Mouse (Mus musculus): ENCODE measurements at regions not wholly inside any gene's neighbourhood (a gene's known extent, or its start where the extent isn't known, plus 50 kb on each side); places are given as distances from the start of the nearest gene placed in this dataset.
A peak's percentile ranks its signal among the peaks of the same experiment; 100 is the strongest.

GRCm38 (mm10) chr14:58786791-58787491, 355.8 kb downstream of the 1700129C05Rik start:
- Histone ChIP-seq H3K36me3 (no peaks in the 10 kb centered on the region), H3K4me1 (peaks cover 14% of the 10 kb centered on the region), H3K9me3 (replicated peaks) (no peaks in the 10 kb centered on the region), H3K27ac (no peak overlapping the region), H3K27me3 (ENCODE audit: low read depth, poor library complexity, severe bottlenecking) (no peaks in the 10 kb centered on the region), H3K4me3 (no peak overlapping the region)
- DNase-seq (ENCODE audit: low spot score): no peak
- WGBS: 93% methylated on average over 4 of the region's 4 CpGs

- Histone ChIP-seq H3K9me3 (replicated peaks) (no peaks in the 10 kb centered on the region), H3K27ac (no peak overlapping the region), H3K4me1 (peaks cover 14% of the 10 kb centered on the region), H3K4me3 (no peak overlapping the region), H3K36me3 (no peaks in the 10 kb centered on the region), H3K27me3 (ENCODE audit: low read depth, poor library complexity, severe bottlenecking) (no peaks in the 10 kb centered on the region)
- DNase-seq (ENCODE audit: low spot score): no peak
- 75% methylated on average over 1 of the region's 1 CpGs for WGBS
Observed at GRCm38 (mm10) chr14:58783201-58783600, 359.5 kb downstream of the 1700129C05Rik start.

GRCm38 (mm10) chr14:58780306-58780705, 362.4 kb downstream of the 1700129C05Rik start:
- no peak for DNase-seq (ENCODE audit: low spot score)
- peaks cover 14% of the 10 kb centered on the region for H3K4me1 ChIP-seq
- WGBS: 88% methylated on average over 4 of the region's 4 CpGs
- H3K4me3 ChIP-seq: no peak overlapping the region
- H3K27me3 ChIP-seq (ENCODE audit: low read depth, poor library complexity, severe bottlenecking): no peaks in the 10 kb centered on the region
- H3K9me3 ChIP-seq (replicated peaks): no peaks in the 10 kb centered on the region
- no peak overlapping the region for H3K27ac ChIP-seq
- no peaks in the 10 kb centered on the region for H3K36me3 ChIP-seq

- no peak overlapping the region for H3K4me3 ChIP-seq
- peaks cover 6% of the 10 kb centered on the region for H3K4me1 ChIP-seq
- WGBS: 90% methylated on average over 4 of the region's 4 CpGs
- no peaks in the 10 kb centered on the region for H3K9me3 ChIP-seq (replicated peaks)
- no peaks in the 10 kb centered on the region for H3K36me3 ChIP-seq
- H3K27me3 ChIP-seq (ENCODE audit: low read depth, poor library complexity, severe bottlenecking): no peaks in the 10 kb centered on the region
- no peak for DNase-seq (ENCODE audit: low spot score)
- no peak overlapping the region for H3K27ac ChIP-seq
Observed at GRCm38 (mm10) chr14:58778675-58779074, 364.0 kb downstream of the 1700129C05Rik start.

GRCm38 (mm10) chr14:58761291-58761690, 381.4 kb downstream of the 1700129C05Rik start:
- 95% methylated on average over 2 of the region's 2 CpGs for WGBS
- Histone ChIP-seq H3K4me3 (no peak overlapping the region), H3K9me3 (replicated peaks) (no peaks in the 10 kb centered on the region), H3K36me3 (no peaks in the 10 kb centered on the region), H3K4me1 (no peaks in the 10 kb centered on the region), H3K27ac (no peak overlapping the region), H3K27me3 (ENCODE audit: low read depth, poor library complexity, severe bottlenecking) (no peaks in the 10 kb centered on the region)
- no peak for DNase-seq (ENCODE audit: low spot score)

GRCm38 (mm10) chr14:58759759-58760158, 382.9 kb downstream of the 1700129C05Rik start:
- no peak for DNase-seq (ENCODE audit: low spot score)
- Histone ChIP-seq H3K36me3 (no peaks in the 10 kb centered on the region), H3K4me1 (no peaks in the 10 kb centered on the region), H3K9me3 (replicated peaks) (no peaks in the 10 kb centered on the region), H3K27ac (no peak overlapping the region), H3K27me3 (ENCODE audit: low read depth, poor library complexity, severe bottlenecking) (no peaks in the 10 kb centered on the region), H3K4me3 (no peak overlapping the region)
- 90% methylated on average over 4 of the region's 4 CpGs for WGBS

- Histone ChIP-seq H3K9me3 (replicated peaks) (no peaks in the 10 kb centered on the region), H3K4me1 (no peaks in the 10 kb centered on the region), H3K27ac (no peak overlapping the region), H3K27me3 (ENCODE audit: low read depth, poor library complexity, severe bottlenecking) (no peaks in the 10 kb centered on the region), H3K4me3 (no peak overlapping the region), H3K36me3 (no peaks in the 10 kb centered on the region)
- WGBS: 95% methylated on average over 7 of the region's 7 CpGs
- DNase-seq (ENCODE audit: low spot score): no peak
Observed at GRCm38 (mm10) chr14:58753781-58754180, 388.9 kb downstream of the 1700129C05Rik start.

- no peaks in the 10 kb centered on the region for H3K36me3 ChIP-seq
- no peaks in the 10 kb centered on the region for H3K9me3 ChIP-seq (replicated peaks)
- no peak overlapping the region for H3K27ac ChIP-seq
- H3K4me1 ChIP-seq: no peaks in the 10 kb centered on the region
- H3K27me3 ChIP-seq (ENCODE audit: low read depth, poor library complexity, severe bottlenecking): no peaks in the 10 kb centered on the region
- H3K4me3 ChIP-seq: no peak overlapping the region
- WGBS: 76% methylated on average over 1 of the region's 1 CpGs
- DNase-seq (ENCODE audit: low spot score): no peak
Observed at GRCm38 (mm10) chr14:58753136-58753535, 389.6 kb downstream of the 1700129C05Rik start.

- Histone ChIP-seq H3K36me3 (no peaks in the 10 kb centered on the region), H3K9me3 (replicated peaks) (no peaks in the 10 kb centered on the region), H3K27me3 (ENCODE audit: low read depth, poor library complexity, severe bottlenecking) (no peaks in the 10 kb centered on the region), H3K4me3 (no peak overlapping the region), H3K4me1 (no peaks in the 10 kb centered on the region), H3K27ac (no peak overlapping the region)
- 74% methylated on average over 1 of the region's 1 CpGs for WGBS
- DNase-seq (ENCODE audit: low spot score): no peak
Observed at GRCm38 (mm10) chr14:58726418-58726817, 416.3 kb downstream of the 1700129C05Rik start.

- no peak for DNase-seq (ENCODE audit: low spot score)
- Histone ChIP-seq H3K4me3 (no peak overlapping the region), H3K4me1 (no peaks in the 10 kb centered on the region), H3K27me3 (ENCODE audit: low read depth, poor library complexity, severe bottlenecking) (no peaks in the 10 kb centered on the region), H3K27ac (no peak overlapping the region), H3K9me3 (replicated peaks) (no peaks in the 10 kb centered on the region), H3K36me3 (no peaks in the 10 kb centered on the region)
Observed at GRCm38 (mm10) chr14:58714856-58715255, 427.8 kb downstream of the 1700129C05Rik start.

GRCm38 (mm10) chr14:58709861-58710260, 432.8 kb downstream of the 1700129C05Rik start:
- DNase-seq (ENCODE audit: low spot score): no peak
- H3K27me3 ChIP-seq (ENCODE audit: low read depth, poor library complexity, severe bottlenecking): no peaks in the 10 kb centered on the region
- H3K9me3 ChIP-seq (replicated peaks): no peaks in the 10 kb centered on the region
- 86% methylated on average over 7 of the region's 7 CpGs for WGBS
- H3K4me3 ChIP-seq: no peak overlapping the region
- no peak overlapping the region for H3K27ac ChIP-seq
- H3K4me1 ChIP-seq: no peaks in the 10 kb centered on the region
- no peaks in the 10 kb centered on the region for H3K36me3 ChIP-seq

- WGBS: 96% methylated on average over 2 of the region's 2 CpGs
- H3K4me1 ChIP-seq: no peaks in the 10 kb centered on the region
- H3K27me3 ChIP-seq (ENCODE audit: low read depth, poor library complexity, severe bottlenecking): no peaks in the 10 kb centered on the region
Observed at GRCm38 (mm10) chr14:58709281-58709680, 433.4 kb downstream of the 1700129C05Rik start.

GRCm38 (mm10) chr14:58701765-58702164, 440.9 kb downstream of the 1700129C05Rik start:
- DNase-seq (ENCODE audit: low spot score): peak; percentile 65
- no peaks in the 10 kb centered on the region for H3K9me3 ChIP-seq (replicated peaks)
- H3K36me3 ChIP-seq: no peaks in the 10 kb centered on the region
- no peak overlapping the region for H3K27ac ChIP-seq
- H3K4me3 ChIP-seq: no peak overlapping the region
- no peaks in the 10 kb centered on the region for H3K27me3 ChIP-seq (ENCODE audit: low read depth, poor library complexity, severe bottlenecking)
- no peaks in the 10 kb centered on the region for H3K4me1 ChIP-seq
- 61% methylated on average over 1 of the region's 1 CpGs for WGBS

More at GRCm38 (mm10) chr14:58709281-58709680, 433.4 kb downstream of the 1700129C05Rik start:
- Histone ChIP-seq H3K36me3 (no peaks in the 10 kb centered on the region), H3K9me3 (replicated peaks) (no peaks in the 10 kb centered on the region), H3K4me3 (no peak overlapping the region), H3K27ac (no peak overlapping the region)
- no peak for DNase-seq (ENCODE audit: low spot score)

Measured in limb, embryonic 10.5 days (tissue).